Mouse (Mus musculus) neural tube, embryonic 15.5 days (tissue): ENCODE results near the gene Slc24a3. TPM values are rescaled to one million over a fixed set of nuclear protein-coding genes. Genes with fewer than 3 reads are reported as not detected.

Source experiments
- ATAC-seq: fragments of 200-750 bp; cut with Nextera tagmentation; 2 replicates; pipeline ENCODE4 v1.8.0; 2017; ENCODE audit warnings: mild to moderate bottlenecking, moderate TSS enrichment, moderate library complexity; ENCODE audit not compliant: low FRiP score
- H3K27ac ChIP-seq: fragments of 300-500 bp; sonication (generic); replicated peaks from 2 replicates; pipeline ENCODE4 v1.5.1; 2015; ENCODE audit warnings: mild to moderate bottlenecking, inconsistent platforms
- H3K27me3 ChIP-seq: fragments of 300-500 bp; sonication (generic); replicated peaks from 2 replicates; pipeline ENCODE4 v1.6.1; 2015; ENCODE audit warnings: inconsistent platforms
- H3K36me3 ChIP-seq: fragments of 300-500 bp; sonication (generic); 2 replicates; pipeline ENCODE4 v1.6.1; 2015; ENCODE audit warnings: inconsistent platforms
- H3K4me1 ChIP-seq: fragments of 300-500 bp; sonication (generic); 2 replicates; pipeline ENCODE4 v1.6.1; 2015; ENCODE audit warnings: inconsistent platforms
- H3K4me2 ChIP-seq: fragments of 300-500 bp; sonication (generic); 2 replicates; pipeline ENCODE4 v1.6.1; 2015; ENCODE audit warnings: inconsistent platforms, mild to moderate bottlenecking, moderate library complexity
- H3K4me3 ChIP-seq: fragments of 300-500 bp; sonication (generic); replicated peaks from 2 replicates; pipeline ENCODE4 v1.5.1; 2015; ENCODE audit warnings: mild to moderate bottlenecking, inconsistent platforms
- H3K9ac ChIP-seq: fragments of 300-500 bp; sonication (generic); replicated peaks from 2 replicates; pipeline ENCODE4 v1.6.1; 2015; ENCODE audit warnings: mild to moderate bottlenecking, inconsistent platforms
- H3K9me3 ChIP-seq: fragments of 300-500 bp; sonication (generic); replicated peaks from 2 replicates; pipeline ENCODE4 v1.6.1; 2016; ENCODE audit warnings: inconsistent platforms
- whole genome bisulfite sequencing: fragments of 180-500 bp; shearing (Covaris S2); methylation state at CpG from one replicate; pipeline ENCODE4 v1.1.7; 2015; ENCODE audit warnings: mixed read lengths; 5-methylcytosine and 5-hydroxymethylcytosine counted together
- polyA plus RNA-seq: library from polyadenylated mRNA; unstranded; fragments of >200 nt; fragmentation: Nextera tagmentation; extraction: Ambion mirVana; gene quantifications from 2 replicates; pipeline ENCODE4 v1.2.1, GENCODE M21; 2015

Slc24a3 gene
- polyA plus RNA-seq, 1 experiment from 2014 or later = 28.9 TPM

DNA sequence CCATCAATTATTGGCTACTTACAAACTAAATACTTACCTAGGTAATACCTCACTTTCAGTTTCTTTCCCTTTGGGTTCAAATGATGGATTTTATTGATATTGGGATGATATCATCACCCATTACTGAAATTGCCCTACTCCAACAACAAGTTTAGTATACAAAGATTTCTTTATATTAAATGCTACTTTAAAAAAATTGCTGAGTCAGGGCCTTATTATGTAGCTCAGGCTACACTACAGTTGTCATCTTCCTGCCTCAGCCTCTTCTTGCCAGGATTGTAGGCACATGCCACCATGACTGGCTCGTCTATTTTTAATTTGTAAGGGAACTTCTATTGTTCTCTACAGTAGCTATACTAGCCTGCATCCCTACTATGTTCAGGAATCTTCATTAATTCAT is 164.0 kb downstream of the Slc24a3 start:
- no peak for ATAC-seq
- Histone ChIP-seq H3K4me1 (no peaks in the 10 kb centered on the region), H3K9me3 (no peaks in the 10 kb centered on the region), H3K36me3 (no peaks in the 10 kb centered on the region), H3K27ac (no peak overlapping the region), H3K4me3 (no peak overlapping the region), H3K4me2 (no peak overlapping the region), H3K9ac (no peak overlapping the region), H3K27me3 (no peaks in the 10 kb centered on the region)
- WGBS = 82% methylated on average over 1 of the region's 1 CpGs

DNA sequence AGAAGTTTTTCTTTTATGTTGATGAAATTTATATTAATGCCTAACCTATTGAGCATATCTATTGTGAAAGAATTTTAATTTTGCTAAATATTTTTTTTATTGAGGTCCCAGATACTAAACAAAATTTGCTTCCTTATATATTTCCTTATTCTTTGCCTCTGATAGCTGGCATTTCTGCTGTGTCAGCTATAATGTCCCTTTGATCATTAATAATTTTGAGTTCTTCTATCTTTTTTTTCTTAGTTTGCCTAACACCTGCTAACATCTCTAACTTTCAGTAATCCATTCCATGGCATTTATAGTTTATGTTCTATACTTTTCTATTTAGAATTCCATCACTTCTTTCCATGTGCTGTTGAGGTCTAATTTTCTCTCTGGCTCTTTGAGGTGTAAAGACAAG is 165.9 kb downstream of the Slc24a3 start:
- no peak overlapping the region for H3K27ac ChIP-seq
- no peak for ATAC-seq
- no peaks in the 10 kb centered on the region for H3K27me3 ChIP-seq
- no peaks in the 10 kb centered on the region for H3K36me3 ChIP-seq
- no peaks in the 10 kb centered on the region for H3K9me3 ChIP-seq
- H3K9ac ChIP-seq = no peak overlapping the region
- H3K4me1 ChIP-seq = no peaks in the 10 kb centered on the region
- no peak overlapping the region for H3K4me3 ChIP-seq
- H3K4me2 ChIP-seq = no peak overlapping the region

GRCm38 (mm10) chr2:145336406-145336805 is 168.9 kb downstream of the Slc24a3 start:
- Histone ChIP-seq H3K4me2 (no peak overlapping the region), H3K9ac (no peak overlapping the region), H3K27me3 (no peaks in the 10 kb centered on the region), H3K4me1 (no peaks in the 10 kb centered on the region), H3K36me3 (no peaks in the 10 kb centered on the region), H3K4me3 (no peak overlapping the region), H3K9me3 (no peaks in the 10 kb centered on the region), H3K27ac (no peak overlapping the region)
- ATAC-seq = no peak

DNA sequence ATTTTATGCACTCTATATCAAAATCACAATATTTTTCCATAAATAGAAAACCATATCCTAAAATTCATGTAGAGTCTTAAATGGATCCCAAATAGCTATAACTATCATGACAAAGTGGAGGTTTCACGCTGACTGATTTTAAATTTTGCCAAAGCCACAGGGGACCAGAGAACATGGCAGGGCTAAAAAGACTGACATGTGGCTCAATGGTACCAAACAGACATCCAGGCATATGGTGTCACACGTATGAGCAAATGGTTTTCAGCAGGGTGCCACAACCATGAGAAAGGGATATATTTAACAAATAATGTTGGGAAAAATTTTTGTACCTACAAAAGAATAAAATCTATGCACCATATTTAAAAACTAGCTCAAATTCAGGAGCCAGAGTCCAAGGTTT is 173.3 kb downstream of the Slc24a3 start:
- Histone ChIP-seq H3K27me3 (no peaks in the 10 kb centered on the region), H3K9me3 (no peaks in the 10 kb centered on the region), H3K4me1 (no peaks in the 10 kb centered on the region), H3K4me2 (no peak overlapping the region), H3K36me3 (no peaks in the 10 kb centered on the region), H3K27ac (no peak overlapping the region), H3K4me3 (no peak overlapping the region), H3K9ac (no peak overlapping the region)
- 70% methylated on average over 2 of the region's 2 CpGs for WGBS
- ATAC-seq = no peak

DNA sequence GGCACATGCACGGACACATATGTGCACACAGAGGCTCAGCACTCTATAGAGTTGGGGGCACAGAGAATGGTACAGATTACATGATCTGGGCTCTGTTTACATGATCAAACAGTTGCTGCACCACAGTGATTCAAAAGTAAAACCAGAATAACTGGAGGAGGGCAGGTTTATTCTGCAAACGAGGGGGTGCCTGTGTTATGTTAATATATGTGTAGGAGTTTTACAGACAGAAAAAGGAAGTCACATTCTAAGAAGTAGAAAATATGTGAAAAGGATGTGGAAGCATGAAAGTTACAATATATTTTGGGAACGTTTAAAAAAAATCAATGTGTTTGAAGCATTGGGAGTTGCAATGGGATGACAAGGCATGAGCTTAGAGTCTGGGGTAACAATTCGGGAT is 175.4 kb downstream of the Slc24a3 start:
- no peak for ATAC-seq
- H3K9me3 ChIP-seq = no peaks in the 10 kb centered on the region
- 82% methylated on average over 4 of the region's 4 CpGs for WGBS
- no peak overlapping the region for H3K4me3 ChIP-seq
- H3K27ac ChIP-seq = no peak overlapping the region
- no peaks in the 10 kb centered on the region for H3K27me3 ChIP-seq
- H3K36me3 ChIP-seq = no peaks in the 10 kb centered on the region
- H3K9ac ChIP-seq = no peak overlapping the region
- no peak overlapping the region for H3K4me2 ChIP-seq
- H3K4me1 ChIP-seq = no peaks in the 10 kb centered on the region

GRCm38 (mm10) chr2:145344521-145344920 is 177.0 kb downstream of the Slc24a3 start:
- Histone ChIP-seq H3K9ac (no peak overlapping the region), H3K36me3 (no peaks in the 10 kb centered on the region), H3K4me1 (no peaks in the 10 kb centered on the region), H3K9me3 (no peaks in the 10 kb centered on the region), H3K4me3 (no peak overlapping the region), H3K27me3 (no peaks in the 10 kb centered on the region), H3K4me2 (no peak overlapping the region), H3K27ac (no peak overlapping the region)
- ATAC-seq = no peak
- WGBS = 73% methylated on average over 1 of the region's 1 CpGs

DNA sequence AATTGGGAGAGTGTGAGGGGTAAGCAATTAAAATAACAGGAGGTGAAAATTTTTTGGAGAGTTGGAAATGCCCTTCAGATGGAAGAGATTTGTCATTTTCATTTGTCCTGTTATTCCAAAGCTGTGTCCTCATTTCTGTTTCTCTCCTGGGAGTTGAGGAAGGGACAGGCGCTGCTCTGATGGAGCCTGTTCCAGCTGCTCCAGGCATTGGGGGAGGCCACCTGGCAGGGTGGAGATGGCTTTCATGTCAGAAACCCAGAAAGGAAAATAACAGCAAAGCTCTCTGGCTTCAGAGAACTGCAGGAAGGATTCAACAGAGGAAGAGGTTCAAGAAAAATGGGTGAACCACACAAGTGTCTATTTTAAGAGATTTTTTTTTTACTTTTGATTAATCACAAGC is 186.2 kb downstream of the Slc24a3 start:
- Histone ChIP-seq H3K4me2 (no peak overlapping the region), H3K9ac (no peak overlapping the region), H3K36me3 (no peaks in the 10 kb centered on the region), H3K27me3 (no peaks in the 10 kb centered on the region), H3K4me3 (no peak overlapping the region), H3K4me1 (no peaks in the 10 kb centered on the region), H3K27ac (no peak overlapping the region), H3K9me3 (no peaks in the 10 kb centered on the region)
- no peak for ATAC-seq
- 81% methylated on average over 1 of the region's 1 CpGs for WGBS

DNA sequence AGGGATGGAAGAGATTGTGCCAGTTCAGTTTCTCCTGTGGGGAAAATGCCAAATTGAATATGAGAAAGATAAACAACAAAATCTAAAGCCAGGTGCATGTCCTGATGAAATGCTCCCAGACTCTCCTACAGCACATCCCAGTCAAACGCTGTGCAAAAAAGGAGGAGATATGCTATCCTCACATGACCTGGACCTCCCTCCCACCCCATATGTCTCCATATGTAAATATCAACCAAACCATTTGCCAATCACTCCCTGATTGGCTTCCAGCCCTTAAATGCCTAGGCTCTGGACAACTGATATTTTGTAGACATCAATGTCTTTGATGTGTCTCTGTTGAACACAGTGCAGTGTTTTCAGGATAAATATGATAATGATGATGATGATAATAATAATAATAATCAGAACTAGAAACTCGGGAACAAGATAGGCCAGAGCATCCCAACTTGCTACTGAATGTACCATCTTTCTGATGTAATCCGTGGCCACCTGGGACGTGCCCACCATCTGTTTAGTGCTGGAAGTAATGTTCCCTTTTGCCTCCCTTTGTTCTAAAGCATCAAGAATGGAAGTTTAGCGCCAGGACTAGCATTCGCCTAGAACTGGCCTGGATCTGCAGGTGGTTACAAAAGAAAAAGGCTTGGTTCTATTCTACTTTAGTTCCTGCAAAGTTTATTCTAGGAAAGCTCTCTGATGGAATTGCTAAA is 190.8 kb downstream of the Slc24a3 start:
- no peak overlapping the region for H3K4me2 ChIP-seq
- no peaks in the 10 kb centered on the region for H3K4me1 ChIP-seq
- WGBS = 75% methylated on average over 6 of the region's 6 CpGs
- no peaks in the 10 kb centered on the region for H3K9me3 ChIP-seq
- no peak overlapping the region for H3K4me3 ChIP-seq
- no peak for ATAC-seq
- no peak overlapping the region for H3K27ac ChIP-seq
- H3K9ac ChIP-seq = no peak overlapping the region
- H3K36me3 ChIP-seq = no peaks in the 10 kb centered on the region
- no peaks in the 10 kb centered on the region for H3K27me3 ChIP-seq

DNA sequence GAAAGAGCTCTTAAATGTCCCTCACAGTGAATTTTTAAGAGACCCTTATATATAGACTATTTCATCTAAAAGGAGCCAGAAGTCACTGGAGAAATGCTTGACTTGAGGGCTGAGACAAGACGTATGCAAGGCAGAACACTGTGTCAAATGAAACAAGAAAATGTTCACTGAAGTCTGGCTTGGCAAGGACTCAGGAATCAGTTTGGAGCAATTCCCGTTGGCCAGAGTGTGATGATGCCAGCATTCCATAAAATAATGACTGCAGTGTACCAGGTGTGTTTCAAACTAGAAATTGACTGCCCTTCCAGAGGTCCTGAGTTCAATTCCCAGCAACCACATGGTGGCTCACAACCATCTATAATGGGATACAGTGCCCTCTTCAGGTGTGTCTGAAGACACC is 196.1 kb downstream of the Slc24a3 start:
- Histone ChIP-seq H3K36me3 (no peaks in the 10 kb centered on the region), H3K4me3 (no peak overlapping the region), H3K27ac (no peak overlapping the region), H3K4me2 (no peak overlapping the region), H3K4me1 (no peaks in the 10 kb centered on the region), H3K9ac (no peak overlapping the region), H3K27me3 (no peaks in the 10 kb centered on the region), H3K9me3 (no peaks in the 10 kb centered on the region)
- ATAC-seq = no peak
- 60% methylated on average over 2 of the region's 2 CpGs for WGBS

- no peak for ATAC-seq
- Histone ChIP-seq H3K27me3 (no peaks in the 10 kb centered on the region), H3K9ac (no peak overlapping the region), H3K36me3 (no peaks in the 10 kb centered on the region), H3K27ac (no peak overlapping the region), H3K9me3 (no peaks in the 10 kb centered on the region), H3K4me1 (no peaks in the 10 kb centered on the region), H3K4me3 (no peak overlapping the region), H3K4me2 (no peak overlapping the region)
- WGBS = 74% methylated on average over 2 of the region's 2 CpGs
Measured at GRCm38 (mm10) chr2:145368701-145369100, 201.1 kb downstream of the Slc24a3 start.

DNA sequence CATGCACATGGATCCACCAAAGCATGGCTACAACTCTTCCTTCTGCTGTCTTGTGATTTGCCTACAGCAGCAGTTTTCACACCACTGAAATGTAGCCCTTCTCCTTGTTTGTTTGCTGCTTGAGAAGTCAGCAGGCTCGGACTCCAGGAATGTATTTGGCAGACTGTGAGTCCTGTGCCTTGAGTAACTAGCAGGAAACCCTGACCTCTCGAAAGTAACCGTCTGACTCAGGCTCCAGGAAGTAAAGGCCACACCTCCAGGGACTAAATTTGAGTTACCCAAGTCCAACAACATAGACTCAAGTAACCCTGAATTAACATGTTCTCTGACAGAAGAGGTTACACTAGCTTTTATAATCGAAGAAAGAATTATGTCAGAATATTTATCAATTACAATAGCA is 203.2 kb downstream of the Slc24a3 start:
- 81% methylated on average over 4 of the region's 4 CpGs for WGBS
- H3K9me3 ChIP-seq = no peaks in the 10 kb centered on the region
- ATAC-seq = no peak
- H3K36me3 ChIP-seq = no peaks in the 10 kb centered on the region
- H3K9ac ChIP-seq = no peak overlapping the region
- H3K4me2 ChIP-seq = no peak overlapping the region
- H3K27me3 ChIP-seq = no peaks in the 10 kb centered on the region
- no peak overlapping the region for H3K27ac ChIP-seq
- no peak overlapping the region for H3K4me3 ChIP-seq
- H3K4me1 ChIP-seq = no peaks in the 10 kb centered on the region

- Histone ChIP-seq H3K27me3 (no peaks in the 10 kb centered on the region), H3K9me3 (no peaks in the 10 kb centered on the region), H3K9ac (no peak overlapping the region), H3K36me3 (no peaks in the 10 kb centered on the region), H3K4me1 (no peaks in the 10 kb centered on the region), H3K27ac (no peak overlapping the region), H3K4me3 (no peak overlapping the region), H3K4me2 (no peak overlapping the region)
- WGBS = 44% methylated on average over 5 of the region's 5 CpGs
- ATAC-seq = peak; percentile 62
Measured at GRCm38 (mm10) chr2:145373803-145374202, 206.2 kb downstream of the Slc24a3 start.
